ENCODE assay signal across 11 mouse cellular contexts in the genomic region with DNA sequence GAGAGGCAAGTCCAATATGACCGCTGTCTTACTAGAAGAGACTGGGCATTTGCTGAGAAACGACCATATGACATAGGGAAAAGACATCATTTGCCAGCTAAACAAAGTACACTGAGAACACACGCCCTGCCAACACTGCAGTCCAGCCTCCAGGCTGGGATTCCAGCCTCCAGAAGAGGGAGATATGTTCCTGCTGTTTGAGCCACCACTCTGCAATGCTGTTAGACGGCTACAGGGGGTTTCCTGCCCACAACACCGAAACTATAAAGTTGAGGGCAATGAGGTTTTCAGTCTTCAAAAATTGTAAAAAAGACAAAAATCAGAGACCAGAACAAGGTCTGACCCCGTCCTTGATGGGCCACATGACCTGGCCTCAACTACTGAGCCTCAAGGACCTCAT. TPM values are rescaled to one million over a fixed set of nuclear protein-coding genes. Genes with fewer than 3 reads are reported as not detected.
DNase-seq lines count a peak whose midpoint lies in the region; ATAC-seq and TF ChIP-seq lines count a peak whose summit lies in the region.
"Had no signal": no experiment of that assay in that cellular context is flagged by ENCODE, and none has a peak within 500 bp of the region (broad histone marks: within the 10 kb centered on the region; RNA-seq: fewer than 3 reads in every experiment).

No protein-coding gene starts in this region.

- no peak for ATAC-seq in liver, embryonic 14.5 days (ENCODE audit: insufficient read depth)
- ATAC-seq in lung, embryonic 14.5 days (ENCODE audit: insufficient read depth), result no peak

- TF ChIP-seq CTCF in liver, embryonic 14.5 days (IDR thresholded peaks at IDR 0.05; ENCODE audit: low read depth), result peak; percentile 29; the same call in 1 of the 2 replicates
- peak; percentile 52; the same call in 1 of the 2 replicates for TF ChIP-seq CTCF in lung, embryonic 14.5 days (IDR thresholded peaks at IDR 0.05; ENCODE audit: low read depth)

- intact Hi-C loops in gastrocnemius, postnatal 14 days (cut with DNase I; ENCODE audit: low total_unique reads), result no loop called here

- no peak overlapping the region for H3K4me3 ChIP-seq in liver, embryonic 14.5 days (ENCODE audit: insufficient read depth in 1 of 2, low read depth in 2 of 2, low read length in 2 of 2)
- no peak overlapping the region for H3K4me3 ChIP-seq in lung, embryonic 14.5 days (ENCODE audit: low read depth, low read length)
- H3K4me3 ChIP-seq in limb, embryonic 10.5 days, result no peak overlapping the region

- no peak overlapping the region for H3K9ac ChIP-seq in liver, embryonic 14.5 days (replicated peaks)
- H3K9ac ChIP-seq in lung, embryonic 14.5 days, result no peak overlapping the region

- peak; percentile 12 for DNase-seq in gastrocnemius, adult 18-20 months (ENCODE audit: low spot score)
- no peak for DNase-seq in gastrocnemius, postnatal 14 days
- DNase-seq in liver, embryonic 14.5 days (ENCODE audit: low read depth in 3 of 3, low spot score in 3 of 3), result no peak
- no peak for DNase-seq in liver
- DNase-seq in adrenal gland, postnatal 14 days, result peak; percentile 27
- peak; percentile 55 for DNase-seq in lung, embryonic 14.5 days
- DNase-seq in limb, embryonic 10.5 days (ENCODE audit: low spot score), result no peak
- DNase-seq in cerebellum, adult 8-10 months, result no peak
- DNase-seq: cerebellum, adult 11-12 months; thymus, adult 2 months had no signal

- no peaks in the 10 kb centered on the region for H3K4me1 ChIP-seq in liver, embryonic 14.5 days (replicated peaks; ENCODE audit: control insufficient read depth in 2 of 2, insufficient read depth in 2 of 2, low read length in 1 of 2)
- no peaks in the 10 kb centered on the region for H3K4me1 ChIP-seq in lung, embryonic 14.5 days (ENCODE audit: insufficient read depth)
- peaks cover 16% of the 10 kb centered on the region for H3K4me1 ChIP-seq in limb, embryonic 10.5 days

- H3K9me3 ChIP-seq in liver, embryonic 14.5 days (ENCODE audit: control insufficient read depth, low read length), result no peaks in the 10 kb centered on the region
- H3K9me3 ChIP-seq in lung, embryonic 14.5 days (ENCODE audit: low read depth, low read length), result no peaks in the 10 kb centered on the region
- H3K9me3 ChIP-seq in limb, embryonic 10.5 days (replicated peaks), result no peaks in the 10 kb centered on the region

- H3K27ac ChIP-seq in liver, embryonic 14.5 days, result no peak overlapping the region
- H3K27ac ChIP-seq in lung, embryonic 14.5 days (ENCODE audit: low read depth), result no peak overlapping the region
- H3K27ac ChIP-seq in limb, embryonic 10.5 days, result no peak overlapping the region

- H3K36me3 ChIP-seq in liver, embryonic 14.5 days (replicated peaks; ENCODE audit: control insufficient read depth, insufficient read depth, low read depth), result no peaks in the 10 kb centered on the region
- no peaks in the 10 kb centered on the region for H3K36me3 ChIP-seq in lung, embryonic 14.5 days (ENCODE audit: insufficient read depth)
- no peaks in the 10 kb centered on the region for H3K36me3 ChIP-seq in limb, embryonic 10.5 days

- H3K4me2 ChIP-seq in liver, embryonic 14.5 days (ENCODE audit: low read depth), result no peak overlapping the region
- no peak overlapping the region for H3K4me2 ChIP-seq in lung, embryonic 14.5 days

- no peaks in the 10 kb centered on the region for H3K27me3 ChIP-seq in liver, embryonic 14.5 days (ENCODE audit: control insufficient read depth, insufficient read depth, low read length)
- H3K27me3 ChIP-seq in lung, embryonic 14.5 days (ENCODE audit: insufficient read depth, low read length), result no peaks in the 10 kb centered on the region
- 0 out of 2 replicates have a peak, but pooled peaks cover 4% of the 10 kb centered on the region for H3K27me3 ChIP-seq in limb, embryonic 10.5 days (ENCODE audit: low read depth, poor library complexity, severe bottlenecking)

- WGBS in liver, embryonic 14.5 days (ENCODE audit: insufficient replicate concordance), result 49% methylated on average over 6 of the region's 6 CpGs
- WGBS in lung, embryonic 14.5 days, result 59% methylated on average over 6 of the region's 6 CpGs
- 77% methylated on average over 6 of the region's 6 CpGs for WGBS in limb, embryonic 10.5 days

- TF ChIP-seq EP300 in liver, embryonic 14.5 days (IDR thresholded peaks at IDR 0.05; ENCODE audit: low read depth), result no peak

RNA-seq across cellular contexts. Expression of gene Serpine3, which starts 24.4 kb away (rescaled TPM):
- not detected for total RNA-seq in gastrocnemius, adult 18-20 months (2021)
- total RNA-seq in gastrocnemius, postnatal 14 days (2021), result not detected
- not detected in 2 replicates for polyA plus RNA-seq in liver, embryonic 14.5 days (2012; rRNA removed)
- polyA plus RNA-seq in liver, embryonic 14.5 days (2014; fragmentation: Nextera tagmentation; extraction: Ambion mirVana), result not detected in 2 replicates
- not detected in 2 replicates for total RNA-seq in adrenal gland, postnatal 14 days (2021)
- not detected in 2 replicates for polyA plus RNA-seq in lung, embryonic 14.5 days (2014; fragmentation: Nextera tagmentation; extraction: Ambion mirVana)
- polyA plus RNA-seq in limb, embryonic 10.5 days (2016; fragmentation: Nextera tagmentation; extraction: Ambion mirVana), result not detected in 2 replicates
- total RNA-seq: left cerebral cortex, postnatal 10 days had no signal
- polyA plus RNA-seq: thymus, adult 2 months had no signal

Comparison
In these comparisons a context has a peak if more than half of its experiments do, and no peak if none do; other contexts are left out.
1. DNase-seq: peak in gastrocnemius, adult 18-20 months (single experiment), adrenal gland, postnatal 14 days (single experiment) and lung, embryonic 14.5 days (single experiment); none in gastrocnemius, postnatal 14 days (single experiment), liver, embryonic 14.5 days (0 of 3), liver (single experiment), limb, embryonic 10.5 days (single experiment) and cerebellum, adult 8-10 months (single experiment).